Mouse (Mus musculus) embryonic fibroblast, embryonic 13.5 days (primary cell): Measurements from ENCODE around the gene Ntf3.

Experiments
- CTCF ChIP-seq: IDR thresholded peaks from 2 replicates; pipeline ENCODE4 v1.5.1; 2011; ENCODE audit warnings: mild to moderate bottlenecking, control low read depth, low read length, moderate library complexity, borderline replicate concordance; ENCODE audit not compliant: insufficient read depth
- POLR2A ChIP-seq: IDR thresholded peaks from 2 replicates; pipeline ENCODE4 v1.6.1; 2011; ENCODE audit warnings: low read depth, mild to moderate bottlenecking, control low read depth, low read length, moderate library complexity

GRCm38 (mm10) chr6:126160067-126160411, 6.7 kb downstream of the Ntf3 start:
- TF ChIP-seq POLR2A, result no peak
- TF ChIP-seq CTCF, result no peak
